Mouse (Mus musculus) small intestine, adult 2 months (tissue): ENCODE data around the gene Unc13b.

Experiments used
- CTCF ChIP-seq: fragments of 200-500 bp; IDR thresholded peaks from 2 replicates; pipeline ENCODE4 v1.5.1; 2012; ENCODE audit warnings: low read depth, mild to moderate bottlenecking, control low read depth, inconsistent platforms, low read length, moderate library complexity, mixed read lengths; ENCODE audit not compliant: insufficient replicate concordance, insufficient read length; ENCODE audit errors: extremely low read depth
- POLR2A ChIP-seq: fragments of 200-500 bp; IDR thresholded peaks from 2 replicates; pipeline ENCODE4 v1.6.1; 2012; ENCODE audit warnings: low read depth, mild to moderate bottlenecking, control low read depth, inconsistent platforms, low read length, moderate library complexity

DNA sequence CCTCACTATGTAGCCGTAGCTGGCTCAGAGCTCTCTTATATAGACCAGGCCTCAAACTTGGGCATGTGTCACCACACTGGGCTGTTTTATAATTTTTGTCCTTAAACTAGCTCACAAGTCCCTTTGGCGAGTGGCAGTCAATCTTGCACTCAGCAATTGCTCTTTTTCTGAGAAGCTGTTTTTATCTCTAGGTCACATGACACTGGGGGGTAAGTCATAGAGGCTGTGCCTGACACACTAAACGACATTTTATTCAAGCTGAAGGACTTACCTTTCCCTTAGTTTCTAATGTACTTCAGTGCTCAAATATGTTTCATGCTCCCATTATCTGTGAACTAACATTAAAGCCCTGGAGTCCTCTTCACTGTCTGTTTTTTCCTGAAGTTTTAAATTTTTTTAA lies 104.5 kb downstream of the Unc13b start:
- no peak for TF ChIP-seq POLR2A
- no peak for TF ChIP-seq CTCF
